Mouse (Mus musculus): ENCODE results near the gene Pacsin2. TPM values are rescaled to one million over a fixed set of nuclear protein-coding genes. Genes with fewer than 3 reads are reported as not detected.
A peak's percentile ranks its signal among the peaks of the same experiment; 100 is the strongest.

Gene Pacsin2
- polyA plus RNA-seq, 1 experiment from 2014 or later, result 24.3 TPM

DNA sequence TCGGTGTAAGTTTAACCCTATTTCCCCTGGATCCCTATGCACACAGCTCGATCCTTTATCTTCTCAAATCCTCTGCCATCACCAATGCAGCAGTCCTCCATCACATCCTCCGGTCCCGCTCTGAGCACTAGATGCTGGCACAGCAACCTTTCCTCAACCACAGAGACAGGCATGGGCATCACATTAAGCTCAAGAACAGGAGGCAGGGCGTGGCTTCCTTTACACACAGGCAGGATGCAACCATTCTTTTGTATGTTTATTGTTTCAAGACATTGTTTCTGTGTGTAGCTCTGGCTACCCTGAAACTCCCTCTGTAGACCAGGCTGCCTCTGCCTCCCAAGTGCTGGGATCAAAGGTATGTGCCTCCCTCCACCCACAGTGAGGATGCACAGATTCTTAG lies 8.8 kb downstream of the Pacsin2 start:
- ATAC-seq (no peak), DNase-seq (no peak)
- Histone ChIP-seq H3K4me3 (ENCODE audit: low read depth, low read length) (no peak overlapping the region), H3K4me2 (ENCODE audit: low read depth, low read length) (no peak overlapping the region), H3K9me3 (ENCODE audit: low read length) (no peaks in the 10 kb centered on the region), H3K4me1 (ENCODE audit: insufficient read depth) (peaks cover 52% of the 10 kb centered on the region), H3K27ac (ENCODE audit: low read depth) (peak overlapping the region; percentile 48; the same call in 1 of the 2 replicates), H3K9ac (replicated peaks) (no peak overlapping the region), H3K27me3 (ENCODE audit: insufficient read depth, low read length) (no peaks in the 10 kb centered on the region), H3K36me3 (replicated peaks; ENCODE audit: insufficient read depth, low read length) (no peaks in the 10 kb centered on the region)
- WGBS (ENCODE audit: insufficient replicate concordance), result 78% methylated on average over 5 of the region's 5 CpGs
- TF ChIP-seq CTCF (IDR thresholded peaks at IDR 0.05; ENCODE audit: low read depth), result no peak
- TF ChIP-seq EP300 (IDR thresholded peaks at IDR 0.05; ENCODE audit: low read depth), result no peak

DNA sequence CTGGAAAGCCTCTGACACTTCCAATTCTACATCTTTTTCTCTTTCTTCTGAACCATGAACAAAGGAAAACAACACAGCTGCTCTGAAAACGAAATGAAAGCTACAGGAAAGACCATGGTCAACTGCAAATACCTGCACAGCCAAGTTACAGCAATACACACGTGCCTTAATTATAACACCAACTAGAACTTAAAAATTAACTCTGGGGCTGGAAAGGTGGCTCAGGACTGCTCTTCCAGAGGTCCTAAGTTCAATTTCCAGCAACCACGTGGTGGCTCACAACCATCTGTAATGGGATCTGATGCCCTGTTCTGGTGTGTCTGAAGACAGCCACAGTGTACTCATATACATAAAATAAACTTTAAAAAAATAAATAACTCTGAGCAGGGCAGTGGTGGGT lies 9.4 kb downstream of the Pacsin2 start:
- ATAC-seq (no peak), DNase-seq (no peak)
- H3K4me2 ChIP-seq (ENCODE audit: low read depth, low read length), result no peak overlapping the region

DNA sequence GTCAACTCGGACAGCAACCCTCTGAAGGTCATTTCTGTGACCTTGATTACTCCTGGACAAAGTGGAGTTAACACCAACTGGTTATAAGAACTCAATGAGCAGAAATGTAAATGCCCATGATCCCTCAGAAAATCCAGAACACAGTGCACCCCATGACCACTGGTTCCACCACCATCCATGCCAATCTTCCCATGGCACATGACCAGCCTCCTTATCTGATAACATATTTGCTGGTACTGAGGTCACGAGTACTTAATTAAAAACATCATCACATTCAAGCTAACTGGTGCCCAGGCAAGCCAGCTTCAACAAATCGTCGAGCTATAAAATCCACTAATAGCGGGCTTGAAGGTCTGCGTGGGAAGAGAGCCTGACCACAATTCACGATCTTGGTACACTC lies 10.0 kb downstream of the Pacsin2 start:
- peak overlapping the region; percentile 48 for H3K27ac ChIP-seq (ENCODE audit: low read depth)
- no peak for DNase-seq
- no peak for ATAC-seq

More for the DNA sequence above, 9.4 kb downstream of the Pacsin2 start:
- Histone ChIP-seq H3K9ac (replicated peaks) (no peak overlapping the region), H3K36me3 (replicated peaks; ENCODE audit: insufficient read depth, low read length) (no peaks in the 10 kb centered on the region), H3K9me3 (ENCODE audit: low read length) (no peaks in the 10 kb centered on the region), H3K4me1 (ENCODE audit: insufficient read depth) (peaks cover 56% of the 10 kb centered on the region), H3K27me3 (ENCODE audit: insufficient read depth, low read length) (no peaks in the 10 kb centered on the region), H3K27ac (ENCODE audit: low read depth) (peak overlapping the region; percentile 48; the same call in 1 of the 2 replicates), H3K4me3 (ENCODE audit: low read depth, low read length) (no peak overlapping the region)
- TF ChIP-seq CTCF (IDR thresholded peaks at IDR 0.05; ENCODE audit: low read depth) (no peak), EP300 (IDR thresholded peaks at IDR 0.05; ENCODE audit: low read depth) (no peak)
- WGBS (ENCODE audit: insufficient replicate concordance), result 48% methylated on average over 3 of the region's 3 CpGs

DNA sequence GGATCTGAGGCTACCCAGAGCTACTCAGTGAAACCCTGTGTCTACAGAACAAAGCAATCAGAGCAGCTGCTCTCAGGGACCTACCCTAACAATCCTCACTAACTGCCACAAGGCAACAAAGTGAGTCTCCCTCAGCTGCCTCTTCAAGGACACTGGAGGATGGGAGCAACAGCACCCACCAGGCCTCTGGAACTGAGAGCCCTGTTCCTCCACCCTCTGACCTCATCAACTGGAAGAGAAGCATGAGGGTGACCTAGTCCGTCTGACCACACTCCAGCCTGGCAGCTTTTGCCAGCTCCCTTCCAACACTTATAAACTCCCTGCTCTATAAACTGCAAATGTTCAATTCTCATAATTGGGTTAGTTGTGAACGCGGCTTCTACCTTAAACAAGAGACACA lies 10.5 kb downstream of the Pacsin2 start:
- 82% methylated on average over 3 of the region's 3 CpGs for WGBS (ENCODE audit: insufficient replicate concordance)
- Histone ChIP-seq H3K27ac (ENCODE audit: low read depth) (peak overlapping the region; percentile 48; the same call in 1 of the 2 replicates), H3K36me3 (replicated peaks; ENCODE audit: insufficient read depth, low read length) (no peaks in the 10 kb centered on the region), H3K27me3 (ENCODE audit: insufficient read depth, low read length) (no peaks in the 10 kb centered on the region), H3K9ac (replicated peaks) (no peak overlapping the region), H3K4me1 (ENCODE audit: insufficient read depth) (peaks cover 64% of the 10 kb centered on the region), H3K4me3 (ENCODE audit: low read depth, low read length) (no peak overlapping the region), H3K9me3 (ENCODE audit: low read length) (no peaks in the 10 kb centered on the region), H3K4me2 (ENCODE audit: low read depth, low read length) (no peak overlapping the region)
- TF ChIP-seq CTCF (IDR thresholded peaks at IDR 0.05; ENCODE audit: low read depth) (no peak), EP300 (IDR thresholded peaks at IDR 0.05; ENCODE audit: low read depth) (no peak)
- DNase-seq, result no peak
- ATAC-seq, result no peak

More for the DNA sequence above, 10.0 kb downstream of the Pacsin2 start:
- Histone ChIP-seq H3K9me3 (ENCODE audit: low read length) (no peaks in the 10 kb centered on the region), H3K4me2 (ENCODE audit: low read depth, low read length) (no peak overlapping the region), H3K4me1 (ENCODE audit: insufficient read depth) (peaks cover 62% of the 10 kb centered on the region), H3K4me3 (ENCODE audit: low read depth, low read length) (no peak overlapping the region), H3K36me3 (replicated peaks; ENCODE audit: insufficient read depth, low read length) (no peaks in the 10 kb centered on the region), H3K27me3 (ENCODE audit: insufficient read depth, low read length) (no peaks in the 10 kb centered on the region), H3K9ac (replicated peaks) (no peak overlapping the region)
- WGBS (ENCODE audit: insufficient replicate concordance), result 75% methylated on average over 7 of the region's 7 CpGs
- TF ChIP-seq EP300 (IDR thresholded peaks at IDR 0.05; ENCODE audit: low read depth) (no peak), CTCF (IDR thresholded peaks at IDR 0.05; ENCODE audit: low read depth) (no peak)

DNA sequence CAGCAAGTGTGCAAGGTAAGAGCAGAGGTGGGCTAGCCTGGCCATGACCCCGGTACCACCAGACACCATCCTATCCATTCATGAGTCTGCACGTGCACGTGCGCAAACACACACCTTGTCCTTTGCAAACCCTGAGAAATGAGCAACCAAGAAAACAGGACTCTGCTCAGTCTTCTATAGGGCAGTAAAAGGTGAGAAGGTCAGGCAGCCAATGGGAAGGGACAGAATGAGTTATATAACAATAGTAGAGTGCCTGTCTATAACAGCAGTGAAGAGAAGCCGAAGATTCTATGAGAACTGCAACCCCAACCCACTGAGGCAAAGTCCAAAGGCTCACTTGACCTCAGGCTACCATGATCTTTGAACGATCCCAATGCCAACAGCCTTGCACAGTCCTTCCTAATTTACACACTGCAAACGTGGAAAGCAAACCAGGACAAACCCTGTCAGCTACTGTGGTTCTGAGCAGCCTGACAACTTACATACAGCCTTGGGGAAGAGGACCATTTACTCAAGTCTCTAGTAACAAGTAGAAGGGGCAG lies 12.1 kb downstream of the Pacsin2 start:
- Histone ChIP-seq H3K27ac (ENCODE audit: low read depth) (peak overlapping the region; percentile 80), H3K36me3 (replicated peaks; ENCODE audit: insufficient read depth, low read length) (no peaks in the 10 kb centered on the region), H3K9me3 (ENCODE audit: low read length) (no peaks in the 10 kb centered on the region), H3K27me3 (ENCODE audit: insufficient read depth, low read length) (no peaks in the 10 kb centered on the region), H3K9ac (replicated peaks) (no peak overlapping the region), H3K4me1 (ENCODE audit: insufficient read depth) (peaks cover 75% of the 10 kb centered on the region), H3K4me3 (ENCODE audit: low read depth, low read length) (no peak overlapping the region), H3K4me2 (ENCODE audit: low read depth, low read length) (no peak overlapping the region)
- TF ChIP-seq EP300 (IDR thresholded peaks at IDR 0.05; ENCODE audit: low read depth) (no peak), CTCF (IDR thresholded peaks at IDR 0.05; ENCODE audit: low read depth) (no peak)
- DNase-seq, result no peak
- ATAC-seq, result 0 out of 2 replicates have a peak, but pooled peaks have one; percentile 3
- 52% methylated on average over 7 of the region's 7 CpGs for WGBS (ENCODE audit: insufficient replicate concordance)

DNA sequence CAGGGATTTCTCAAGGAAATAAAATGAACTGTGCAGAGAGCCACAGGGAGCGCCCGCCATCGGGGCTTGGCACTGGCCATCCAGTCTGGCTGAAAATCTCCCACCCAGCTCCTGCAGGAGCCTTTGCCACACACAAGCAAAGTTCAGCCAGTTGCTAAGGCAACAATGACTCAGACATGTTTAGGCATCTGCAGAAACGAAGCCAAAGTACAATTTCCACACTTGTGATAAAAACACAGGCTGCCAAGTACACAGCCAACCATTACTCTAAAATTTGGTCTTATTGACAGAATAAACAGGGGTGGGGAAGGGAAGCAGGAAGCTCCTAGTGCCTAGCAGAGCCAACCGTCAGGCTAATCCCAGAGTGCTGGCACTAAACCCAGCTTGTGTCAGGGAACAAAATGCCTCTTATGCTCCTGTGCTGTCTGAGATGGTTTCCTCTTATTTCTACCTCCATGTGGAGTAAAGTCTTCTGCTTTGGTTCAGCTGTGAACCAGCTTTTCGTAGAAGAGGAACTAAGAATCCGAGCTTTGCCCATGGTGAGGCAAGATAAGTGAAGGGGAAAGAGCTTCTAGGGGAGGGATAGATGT lies 12.7 kb downstream of the Pacsin2 start:
- TF ChIP-seq CTCF (IDR thresholded peaks at IDR 0.05; ENCODE audit: low read depth) (no peak), EP300 (IDR thresholded peaks at IDR 0.05; ENCODE audit: low read depth) (no peak)
- ATAC-seq (peak; percentile 82), DNase-seq (peak; percentile 51)
- Histone ChIP-seq H3K27me3 (ENCODE audit: insufficient read depth, low read length) (no peaks in the 10 kb centered on the region), H3K9me3 (ENCODE audit: low read length) (no peaks in the 10 kb centered on the region), H3K9ac (replicated peaks) (no peak overlapping the region), H3K4me2 (ENCODE audit: low read depth, low read length) (no peak overlapping the region), H3K4me3 (ENCODE audit: low read depth, low read length) (no peak overlapping the region), H3K36me3 (replicated peaks; ENCODE audit: insufficient read depth, low read length) (no peaks in the 10 kb centered on the region), H3K4me1 (ENCODE audit: insufficient read depth) (peaks cover 76% of the 10 kb centered on the region), H3K27ac (ENCODE audit: low read depth) (peak overlapping the region; percentile 80)
- 46% methylated on average over 7 of the region's 7 CpGs for WGBS (ENCODE audit: insufficient replicate concordance)

Data from liver, postnatal 0 days (tissue).